Mouse (Mus musculus) hindbrain, embryonic 16.5 days (tissue): Measurements from ENCODE around the gene Lig1. TPM values are rescaled to one million over a fixed set of nuclear protein-coding genes. Genes with fewer than 3 reads are reported as not detected.

ENCODE experiments used
- ATAC-seq: fragments of 200-750 bp; cut with Nextera tagmentation; 2 replicates; pipeline ENCODE4 v1.8.0; 2017; ENCODE audit warnings: moderate TSS enrichment, moderate library complexity
- H3K27ac ChIP-seq: fragments of 300-500 bp; sonication (generic); 2 replicates; pipeline ENCODE4 v1.5.1; 2014; ENCODE audit warnings: low read depth, mild to moderate bottlenecking, control low read depth, low read length, moderate library complexity
- H3K27me3 ChIP-seq: fragments of 300-500 bp; sonication (generic); replicated peaks from 2 replicates; pipeline ENCODE4 v1.6.1; 2014; ENCODE audit warnings: low read length; ENCODE audit not compliant: control insufficient read depth, insufficient read depth
- H3K36me3 ChIP-seq: fragments of 300-500 bp; sonication (generic); 2 replicates; pipeline ENCODE4 v1.6.1; 2014; ENCODE audit warnings: mild to moderate bottlenecking, low read length, moderate library complexity, mixed read lengths; ENCODE audit not compliant: control insufficient read depth, insufficient read depth
- H3K4me1 ChIP-seq: fragments of 300-500 bp; sonication (generic); 2 replicates; pipeline ENCODE4 v1.6.1; 2014; ENCODE audit warnings: low read depth, low read length; ENCODE audit not compliant: control insufficient read depth, insufficient read depth
- H3K4me2 ChIP-seq: fragments of 300-500 bp; sonication (generic); 2 replicates; pipeline ENCODE4 v1.6.1; 2014; ENCODE audit warnings: mild to moderate bottlenecking, low read length, control low read depth, moderate library complexity
- H3K4me3 ChIP-seq: fragments of 300-500 bp; sonication (generic); 2 replicates; pipeline ENCODE4 v1.5.1; 2014; ENCODE audit warnings: mild to moderate bottlenecking, low read length, control low read depth, moderate library complexity
- H3K9ac ChIP-seq: fragments of 300-500 bp; sonication (generic); 2 replicates; pipeline ENCODE4 v1.6.1; 2014; ENCODE audit warnings: low read depth, mild to moderate bottlenecking, control low read depth, low read length, moderate library complexity
- H3K9me3 ChIP-seq: fragments of 300-500 bp; sonication (generic); 2 replicates; pipeline ENCODE4 v1.6.1; 2014; ENCODE audit warnings: mild to moderate bottlenecking, low read length, moderate library complexity; ENCODE audit not compliant: control insufficient read depth
- WGBS: fragments of 180-500 bp; shearing (Covaris S2); extraction: QIAGEN DNeasy Blood & Tissue Kit; methylation state at CpG from one replicate; pipeline ENCODE4 v1.1.7; 2014; 5-methylcytosine and 5-hydroxymethylcytosine counted together
- polyA plus RNA-seq: library from polyadenylated mRNA; unstranded; fragments of >200 nt; fragmentation: Nextera tagmentation; extraction: Ambion mirVana; gene quantifications from 2 replicates; pipeline ENCODE4 v1.2.1, GENCODE M21; 2015

Lig1 gene
- polyA plus RNA-seq, 1 experiment from 2014 or later: 36.0 TPM

DNA sequence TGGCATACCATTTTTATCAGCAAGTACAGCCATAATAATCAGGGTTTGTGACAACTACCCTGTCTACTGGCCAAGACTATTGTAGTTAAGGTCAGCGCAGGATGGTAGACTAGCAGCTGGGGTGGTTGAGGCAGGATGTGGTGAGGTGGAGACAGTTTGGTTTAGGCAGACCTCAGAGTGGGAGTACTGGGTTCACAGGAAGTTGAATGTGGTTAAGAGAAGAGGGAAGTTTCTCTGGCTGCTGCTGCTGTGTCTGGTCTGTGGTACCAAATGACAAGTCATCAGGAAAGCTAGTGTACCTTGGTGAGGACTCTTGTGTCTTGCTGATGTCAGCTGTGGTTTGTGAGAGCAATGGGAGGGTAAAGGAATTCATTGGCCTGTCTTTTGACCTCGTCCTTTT lies 25.7 kb downstream of the Lig1 start:
- H3K27ac ChIP-seq: no peak overlapping the region
- H3K4me1 ChIP-seq: no peaks in the 10 kb centered on the region
- no peaks in the 10 kb centered on the region for H3K27me3 ChIP-seq
- H3K4me2 ChIP-seq: no peak overlapping the region
- H3K9me3 ChIP-seq: no peaks in the 10 kb centered on the region
- no peak overlapping the region for H3K4me3 ChIP-seq
- peaks cover 20% of the 10 kb centered on the region for H3K36me3 ChIP-seq
- no peak overlapping the region for H3K9ac ChIP-seq
- WGBS: 93% methylated on average over 2 of the region's 2 CpGs
- no peak for ATAC-seq

DNA sequence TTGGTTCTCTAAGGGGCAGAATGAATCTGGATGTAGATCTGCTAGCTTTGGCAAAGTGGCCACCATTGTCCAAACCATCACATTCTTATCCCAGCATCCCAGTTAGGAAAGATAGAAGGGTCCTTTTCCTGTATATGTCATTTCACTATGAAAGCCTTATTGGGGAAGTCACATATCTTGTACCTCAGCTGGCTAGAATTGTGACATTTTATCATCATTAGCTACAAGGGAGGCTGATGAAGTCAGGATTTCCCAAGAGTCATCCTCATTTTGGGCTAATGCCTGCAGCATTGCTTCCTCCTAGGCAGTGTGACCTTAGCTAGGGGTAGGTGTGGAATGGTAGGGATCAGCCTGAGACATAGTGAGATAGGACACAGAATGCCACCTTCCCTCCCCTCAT lies 26.3 kb downstream of the Lig1 start:
- Histone ChIP-seq H3K9ac (no peak overlapping the region), H3K27me3 (no peaks in the 10 kb centered on the region), H3K36me3 (peaks cover 20% of the 10 kb centered on the region), H3K4me2 (no peak overlapping the region), H3K27ac (no peak overlapping the region), H3K9me3 (no peaks in the 10 kb centered on the region), H3K4me1 (no peaks in the 10 kb centered on the region), H3K4me3 (no peak overlapping the region)
- no peak for ATAC-seq

DNA sequence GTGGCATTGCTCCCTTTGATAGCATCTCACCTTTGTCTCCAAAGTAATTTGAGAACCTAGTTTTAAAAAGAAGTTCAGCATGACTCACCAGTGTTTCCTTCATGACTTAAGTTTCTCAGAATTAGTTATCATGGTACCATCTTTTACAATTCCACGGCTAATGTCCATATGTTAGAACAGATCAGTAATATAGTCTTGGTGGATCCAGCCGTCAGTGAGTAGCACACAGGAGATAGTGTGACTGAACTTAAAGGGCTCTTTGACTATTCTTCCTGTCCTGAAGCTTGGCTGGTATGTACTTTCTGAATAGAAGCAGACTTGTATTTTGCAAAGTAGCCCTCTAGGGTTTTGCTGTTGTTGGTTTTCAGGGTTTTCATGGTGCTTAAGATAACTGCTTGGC lies 32.3 kb downstream of the Lig1 start:
- 97% methylated on average over 2 of the region's 2 CpGs for WGBS
- no peak overlapping the region for H3K4me3 ChIP-seq
- H3K36me3 ChIP-seq: peaks cover 30% of the 10 kb centered on the region
- no peaks in the 10 kb centered on the region for H3K27me3 ChIP-seq
- H3K4me1 ChIP-seq: no peaks in the 10 kb centered on the region
- H3K27ac ChIP-seq: no peak overlapping the region
- no peaks in the 10 kb centered on the region for H3K9me3 ChIP-seq
- H3K9ac ChIP-seq: no peak overlapping the region
- ATAC-seq: no peak
- H3K4me2 ChIP-seq: no peak overlapping the region

DNA sequence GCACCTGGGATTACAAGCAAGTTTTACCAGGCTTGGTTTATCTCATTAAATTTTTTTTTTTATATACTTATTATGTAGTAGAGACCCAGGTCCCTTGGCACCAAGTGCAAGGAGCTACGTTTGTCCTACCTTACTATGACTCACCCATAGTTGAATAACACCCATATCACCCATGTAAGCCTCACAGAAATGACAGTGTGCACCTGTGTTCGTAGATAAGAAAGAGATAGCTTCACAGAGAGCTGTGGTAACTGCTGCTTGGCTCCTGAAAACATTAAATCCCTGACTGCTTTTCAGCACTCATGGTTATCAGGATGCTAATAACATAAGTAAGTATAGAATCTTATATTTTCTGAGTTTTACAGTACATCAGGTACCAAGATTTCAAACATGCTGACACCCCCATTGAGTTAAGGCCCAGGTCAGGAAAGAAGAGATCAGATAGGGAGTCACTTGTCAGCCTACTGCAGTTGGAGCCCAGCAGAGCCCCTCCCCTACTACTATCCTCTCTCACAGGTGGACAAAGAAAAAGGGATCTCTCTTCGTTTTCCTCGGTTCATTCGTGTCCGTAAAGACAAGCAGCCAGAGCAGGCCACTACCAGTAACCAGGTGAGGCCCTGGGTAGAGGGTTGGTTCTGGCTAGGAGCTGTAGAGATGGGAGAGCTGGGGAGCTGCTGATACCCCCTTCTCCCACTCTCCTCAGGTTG lies 33.6 kb downstream of the Lig1 start:
- H3K4me3 ChIP-seq: no peak overlapping the region
- H3K27me3 ChIP-seq: no peaks in the 10 kb centered on the region
- H3K9ac ChIP-seq: no peak overlapping the region
- peaks cover 30% of the 10 kb centered on the region for H3K36me3 ChIP-seq
- H3K9me3 ChIP-seq: no peaks in the 10 kb centered on the region
- H3K27ac ChIP-seq: no peak overlapping the region
- WGBS: 92% methylated on average over 6 of the region's 6 CpGs
- H3K4me2 ChIP-seq: no peak overlapping the region
- ATAC-seq: no peak
- H3K4me1 ChIP-seq: no peaks in the 10 kb centered on the region

DNA sequence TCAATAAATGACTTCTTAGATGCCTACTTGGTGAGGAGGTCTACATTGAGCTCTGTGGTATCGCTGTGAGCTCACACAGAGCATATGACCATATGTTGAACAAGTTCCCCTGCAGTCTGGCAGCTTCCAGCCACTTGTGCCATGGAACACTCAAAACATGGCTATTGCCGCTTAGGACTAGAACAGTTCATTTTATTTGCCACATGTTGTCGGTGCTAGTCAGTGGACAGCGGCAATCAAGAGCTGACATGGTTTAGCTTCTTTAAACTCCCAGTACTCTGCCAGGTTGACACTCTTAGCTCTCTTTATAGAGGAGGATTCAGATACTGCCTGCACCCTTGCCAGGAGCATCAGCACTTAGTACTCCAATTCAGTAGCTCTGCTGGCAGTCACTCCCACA lies 34.3 kb downstream of the Lig1 start:
- Histone ChIP-seq H3K4me1 (no peaks in the 10 kb centered on the region), H3K27ac (no peak overlapping the region), H3K36me3 (peaks cover 25% of the 10 kb centered on the region), H3K9me3 (no peaks in the 10 kb centered on the region), H3K4me2 (no peak overlapping the region), H3K9ac (no peak overlapping the region), H3K4me3 (no peak overlapping the region), H3K27me3 (no peaks in the 10 kb centered on the region)
- no peak for ATAC-seq
- 96% methylated on average over 4 of the region's 4 CpGs for WGBS

DNA sequence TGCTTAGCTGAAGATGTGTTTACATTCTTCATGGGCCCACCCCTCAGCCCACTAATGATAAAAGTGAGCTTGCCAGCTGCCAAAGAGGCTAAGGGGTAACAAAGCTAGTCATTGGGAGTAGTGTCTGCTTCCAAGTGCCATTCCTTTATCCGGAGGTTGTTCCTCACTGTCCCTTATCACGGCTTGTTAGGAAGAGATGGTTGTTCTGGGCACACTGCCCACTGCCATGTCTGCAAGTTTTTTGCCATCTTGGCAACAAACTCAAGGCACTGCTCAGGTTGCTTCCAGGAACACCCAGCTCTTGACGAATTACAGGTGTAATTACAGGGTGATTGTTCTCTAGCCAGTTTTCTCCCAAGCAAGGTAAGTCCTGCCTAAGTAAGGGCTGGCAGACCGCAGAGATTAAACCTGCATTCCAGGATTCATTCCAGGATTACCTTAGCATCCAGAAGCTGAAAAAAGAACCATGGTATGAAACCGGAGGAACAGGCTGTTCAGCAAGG lies 37.1 kb downstream of the Lig1 start:
- Histone ChIP-seq H3K27ac (no peak overlapping the region), H3K9me3 (no peaks in the 10 kb centered on the region), H3K9ac (no peak overlapping the region), H3K36me3 (peaks cover 20% of the 10 kb centered on the region), H3K27me3 (no peaks in the 10 kb centered on the region), H3K4me2 (no peak overlapping the region), H3K4me1 (no peaks in the 10 kb centered on the region), H3K4me3 (no peak overlapping the region)
- ATAC-seq: no peak
- 79% methylated on average over 5 of the region's 5 CpGs for WGBS

DNA sequence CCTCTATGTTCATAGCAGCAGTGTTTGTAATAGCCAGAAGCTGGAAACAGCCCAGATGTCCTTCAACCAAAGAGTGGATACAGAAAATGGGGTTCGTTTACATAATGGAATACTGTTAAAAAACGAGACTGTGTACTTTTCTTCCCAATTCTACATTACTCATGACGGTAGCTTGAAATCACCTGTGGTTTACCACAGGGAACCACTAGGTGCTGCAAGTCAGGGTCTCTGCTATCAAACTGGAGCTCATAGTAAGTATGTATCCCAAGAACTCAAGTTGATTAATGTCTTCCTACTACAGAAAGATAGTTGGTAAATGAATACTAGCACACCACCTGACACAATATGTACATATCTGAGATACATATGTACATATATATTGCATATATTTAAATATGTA lies 44.3 kb downstream of the Lig1 start:
- ATAC-seq: no peak
- no peak overlapping the region for H3K4me2 ChIP-seq
- no peaks in the 10 kb centered on the region for H3K27me3 ChIP-seq
- H3K9ac ChIP-seq: no peak overlapping the region
- H3K4me1 ChIP-seq: no peaks in the 10 kb centered on the region
- no peak overlapping the region for H3K27ac ChIP-seq
- no peaks in the 10 kb centered on the region for H3K9me3 ChIP-seq
- WGBS: 94% methylated on average over 3 of the region's 3 CpGs
- no peaks in the 10 kb centered on the region for H3K36me3 ChIP-seq
- H3K4me3 ChIP-seq: no peak overlapping the region

DNA sequence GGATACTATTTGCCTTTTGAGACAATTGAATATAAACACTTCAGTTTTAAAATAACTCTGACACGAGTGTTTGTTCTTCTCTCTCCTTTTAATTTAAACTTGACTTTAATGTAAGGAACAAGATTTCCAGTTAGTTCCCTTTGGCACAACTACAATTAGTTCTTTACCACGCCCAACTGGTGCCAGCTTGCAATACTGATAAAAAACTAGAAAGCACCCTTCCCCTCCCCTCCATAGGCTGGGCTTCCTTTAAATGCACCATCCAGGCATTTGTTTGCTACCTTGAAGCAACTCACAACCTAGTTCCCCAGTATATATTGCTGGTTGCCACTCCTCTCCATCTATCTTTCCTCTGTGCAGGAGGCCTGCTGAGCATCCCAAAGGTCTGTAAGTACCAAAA lies 47.2 kb downstream of the Lig1 start, which contains the start of gene Pla2g4c:
TSS of gene Pla2g4c (plus strand) at position 340 of the 400 bp plus-strand sequence.
- Histone ChIP-seq H3K36me3 (no peaks in the 10 kb centered on the region), H3K27ac (no peak within 1 kb of the TSS), H3K27me3 (no peaks in the 10 kb centered on the region), H3K4me3 (no peak within 1 kb of the TSS), H3K9ac (no peak within 1 kb of the TSS), H3K4me1 (no peaks in the 10 kb centered on the region), H3K4me2 (no peak within 1 kb of the TSS), H3K9me3 (no peaks in the 10 kb centered on the region)
- ATAC-seq: no peak
- WGBS: 90% methylated on average over 2 of the region's 2 CpGs

DNA sequence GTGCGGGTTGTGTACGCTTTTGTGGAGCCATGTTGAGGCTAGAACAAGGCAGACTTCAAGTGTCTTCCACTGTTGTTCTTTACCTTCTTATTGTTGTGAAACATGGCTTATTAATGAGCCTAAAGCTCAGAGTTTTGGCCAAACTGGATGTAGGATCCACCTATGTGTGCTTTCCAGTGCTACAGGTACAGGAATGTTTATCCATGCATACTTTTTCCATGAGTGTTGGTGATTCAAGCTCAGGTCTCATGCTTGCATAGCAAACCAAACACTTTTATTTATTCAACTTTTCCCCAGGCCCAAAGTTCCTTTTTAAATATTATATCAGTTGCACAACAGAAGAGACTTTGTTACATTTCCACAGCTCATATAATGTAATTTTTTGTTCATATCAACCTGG lies 53.5 kb downstream of the Lig1 start:
- 95% methylated on average over 2 of the region's 2 CpGs for WGBS
- Histone ChIP-seq H3K9me3 (no peaks in the 10 kb centered on the region), H3K27me3 (no peaks in the 10 kb centered on the region), H3K4me1 (no peaks in the 10 kb centered on the region), H3K4me2 (no peak overlapping the region), H3K36me3 (no peaks in the 10 kb centered on the region), H3K4me3 (no peak overlapping the region), H3K27ac (no peak overlapping the region), H3K9ac (no peak overlapping the region)
- no peak for ATAC-seq
